Mouse (Mus musculus) kidney, adult 2 months (tissue): ENCODE results near the gene Trappc2.

Experiments
- CTCF ChIP-seq: fragments of 200-500 bp; conservative IDR thresholded peaks from 2 replicates; pipeline ENCODE4 v1.5.1; 2011; ENCODE audit warnings: low read depth, mild to moderate bottlenecking, control low read depth, low read length, moderate library complexity, mixed read lengths; ENCODE audit not compliant: insufficient read depth, insufficient read length
- POLR2A ChIP-seq: fragments of 200-500 bp; IDR thresholded peaks from one replicate; pipeline ENCODE4 v1.6.1; 2011; ENCODE audit warnings: low read depth, low read length, control low read depth

- TF ChIP-seq POLR2A (no peak), CTCF (no peak)
Observed at GRCm38 (mm10) chrX:166497771-166498170, 57.4 kb downstream of the Trappc2 start.
